Mouse (Mus musculus) adrenal gland, adult 8-10 months (tissue): ENCODE measurements at regions not wholly inside any gene's neighbourhood (a gene's known extent, or its start where the extent isn't known, plus 50 kb on each side); places are given as distances from the start of the nearest gene placed in this dataset.
A peak's percentile ranks its signal among the peaks of the same experiment; 100 is the strongest.
"Not testable (repeated sequence)": the region's sequence is repeated elsewhere in the genome, so short reads cannot be mapped to it uniquely, and the experiment has no call there.

Source experiments
- DNase-seq: peaks from one replicate; pipeline ENCODE4 v3.0.0; 2022

- no peak for DNase-seq
These were observed 53.2 kb upstream of the Dazl start for GRCm38 (mm10) chr17:50346451-50347192.

DNA sequence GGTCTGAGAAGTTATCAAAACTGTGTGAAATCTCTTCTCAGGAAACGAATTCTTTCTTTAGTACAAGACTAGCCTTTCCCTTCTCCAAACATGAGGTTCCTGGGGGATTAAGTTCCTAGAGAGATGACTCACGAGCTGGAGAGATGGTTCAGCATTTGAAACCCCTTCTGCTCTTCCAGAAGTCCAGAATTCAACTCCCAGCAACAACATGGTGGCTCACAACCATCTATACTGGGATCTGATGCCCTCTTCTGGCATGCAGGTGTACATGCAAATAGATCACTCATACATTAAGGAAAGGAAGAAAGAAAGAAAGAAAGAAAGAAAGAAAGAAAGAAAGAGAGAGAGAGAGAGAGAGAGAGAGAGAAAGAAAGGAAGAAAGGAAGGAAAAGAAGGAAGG, 60.4 kb upstream of the Dazl start:
- not testable (repeated sequence) for DNase-seq

- DNase-seq: no peak
These were observed 60.9 kb upstream of the Dazl start for GRCm38 (mm10) chr17:50354357-50354756.

DNA sequence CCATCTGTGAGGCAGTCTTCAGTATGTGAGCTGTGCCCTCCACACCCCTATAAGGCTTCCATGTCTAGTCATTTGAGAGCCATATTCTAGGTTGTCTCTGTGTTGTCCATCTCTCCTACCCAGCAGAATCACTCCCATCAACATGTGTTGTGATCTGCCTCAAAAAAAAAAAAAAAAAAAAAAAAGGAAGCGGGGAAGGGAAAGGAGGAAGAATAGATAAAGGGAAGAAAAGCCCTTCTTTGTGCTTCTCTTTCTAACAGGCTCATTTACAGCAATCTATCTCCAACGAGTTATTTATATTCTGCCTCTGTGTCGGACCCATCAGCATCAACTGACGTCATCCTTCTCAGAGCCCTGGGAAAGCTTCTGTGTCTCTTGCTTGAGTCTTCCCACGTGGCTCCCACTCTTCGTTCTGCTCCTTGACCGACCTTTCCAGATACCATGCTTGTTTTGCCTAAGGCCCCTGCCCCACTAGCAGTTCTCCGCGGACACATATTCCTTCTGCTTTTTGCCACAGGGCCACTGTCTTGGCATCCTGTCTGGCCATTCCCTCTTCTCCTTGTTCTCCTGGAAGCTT, 68.3 kb upstream of the Dazl start:
- no peak for DNase-seq

- DNase-seq: no peak
These were observed 72.0 kb upstream of the Dazl start for GRCm38 (mm10) chr17:50365396-50365795.

- DNase-seq: no peak
These were observed 72.7 kb upstream of the Dazl start for GRCm38 (mm10) chr17:50366181-50366580.

DNA sequence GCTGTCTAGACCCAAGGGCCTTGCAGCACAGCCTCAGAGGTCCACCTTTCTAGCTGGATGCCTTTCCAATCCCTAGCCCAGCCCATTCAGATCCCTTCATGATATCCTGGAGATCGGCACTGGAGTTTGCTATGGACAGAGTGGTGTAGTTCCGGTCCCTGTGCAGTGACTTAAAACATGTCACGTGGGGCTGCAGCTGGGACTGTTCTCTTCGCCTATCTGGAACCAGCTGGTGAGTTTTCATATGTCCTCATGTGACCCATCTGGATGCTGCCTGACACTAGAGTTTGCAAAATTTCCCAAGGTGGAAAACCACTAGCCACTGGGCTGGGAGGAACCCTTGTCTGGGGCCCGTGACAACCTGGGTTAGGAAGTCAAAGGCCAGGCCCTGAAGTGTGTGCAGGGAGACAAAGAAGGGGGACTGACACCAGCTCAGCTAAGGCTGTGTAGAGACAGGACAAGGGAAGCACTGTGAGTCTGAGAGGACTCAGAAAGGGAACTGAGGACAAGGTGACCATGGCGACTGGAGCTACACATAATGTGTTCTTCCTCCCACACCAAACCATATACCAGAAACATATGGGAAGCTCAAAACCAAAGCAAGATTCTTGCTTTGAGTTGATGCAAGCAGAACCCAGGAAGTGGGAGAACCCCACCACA, 75.9 kb upstream of the Dazl start:
- no peak for DNase-seq

GRCm38 (mm10) chr17:50370484-50370883, 77.0 kb upstream of the Dazl start:
- DNase-seq: no peak

DNA sequence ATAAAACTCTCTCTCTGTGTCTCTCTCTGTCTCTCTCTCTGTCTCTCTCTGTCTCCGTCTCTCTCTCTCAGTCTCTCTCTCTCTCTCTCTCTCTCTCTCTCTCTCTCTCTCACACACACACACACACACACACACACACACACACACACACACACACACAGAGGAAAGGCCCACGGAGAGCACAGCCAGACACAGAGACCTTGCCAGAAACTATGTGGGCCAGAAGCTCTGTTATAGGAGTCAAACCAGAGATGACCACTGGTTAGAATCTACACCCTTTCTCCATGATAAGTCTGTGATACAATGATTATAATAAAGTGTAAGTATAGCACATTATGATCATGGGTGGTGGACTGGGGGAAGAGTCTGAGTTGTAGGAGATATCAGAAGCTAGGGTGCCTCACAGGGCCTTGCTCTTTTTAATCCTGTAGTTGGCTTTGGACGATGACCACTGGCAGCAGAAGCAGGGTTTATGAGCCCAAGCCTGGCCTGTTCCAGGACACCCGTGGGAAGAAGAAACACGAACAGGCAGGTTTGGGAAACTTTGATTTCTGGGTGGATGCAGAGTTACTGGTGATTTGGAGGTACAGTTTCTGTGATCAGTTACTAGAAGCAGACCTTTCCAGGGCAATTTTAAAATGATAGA, 80.2 kb upstream of the Dazl start:
- no peak for DNase-seq

- no peak for DNase-seq
These were observed 82.0 kb upstream of the Dazl start for GRCm38 (mm10) chr17:50375465-50375864.

GRCm38 (mm10) chr17:50376708-50377107, 83.3 kb upstream of the Dazl start:
- no peak for DNase-seq

GRCm38 (mm10) chr17:50378141-50378727, 84.8 kb upstream of the Dazl start:
- no peak for DNase-seq

- DNase-seq: no peak
These were observed 95.6 kb upstream of the Dazl start for GRCm38 (mm10) chr17:50388715-50389710.

DNA sequence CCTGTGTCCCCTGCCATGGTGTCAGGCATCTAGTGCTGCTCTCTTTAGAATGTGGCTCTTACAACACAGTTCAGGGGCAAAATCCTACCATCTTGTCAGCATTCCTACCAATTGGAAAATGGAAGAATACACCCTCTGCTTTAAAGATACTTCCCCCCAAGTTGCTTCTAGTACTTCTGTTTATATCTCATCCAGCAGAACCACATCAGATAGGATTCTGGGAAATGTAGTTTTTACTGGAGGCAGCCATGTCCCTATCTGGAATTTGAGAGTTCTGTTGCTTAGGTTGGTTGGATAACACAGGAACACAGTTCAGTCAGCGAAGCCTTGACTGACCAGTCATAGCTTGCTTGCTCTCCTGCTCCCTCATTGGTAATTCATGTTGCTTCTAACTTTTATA, 96.7 kb upstream of the Dazl start:
- DNase-seq: no peak

DNA sequence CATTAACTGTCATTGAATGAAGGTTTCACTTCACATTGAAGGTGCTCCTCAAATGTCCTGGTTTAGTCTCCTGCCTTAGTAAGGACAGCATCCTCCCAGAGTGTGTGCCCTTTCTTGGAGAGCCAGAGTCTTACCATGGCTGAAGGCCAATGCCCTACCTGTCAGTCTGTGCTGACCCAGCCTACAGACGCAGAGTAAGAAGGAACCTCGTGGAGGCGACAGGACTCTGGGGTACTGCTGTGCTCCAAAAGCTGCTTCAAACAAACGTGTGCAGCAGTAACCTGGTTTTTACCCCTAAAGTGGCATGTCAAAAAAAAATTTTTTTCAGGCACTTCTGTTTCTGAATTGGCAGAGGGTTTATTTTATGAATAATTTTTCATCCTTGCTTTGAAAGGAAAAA, 97.8 kb upstream of the Dazl start:
- no peak for DNase-seq

- DNase-seq: no peak
These were observed 98.6 kb upstream of the Dazl start for GRCm38 (mm10) chr17:50391996-50392395.

GRCm38 (mm10) chr17:50392428-50392827, 99.0 kb upstream of the Dazl start:
- no peak for DNase-seq

DNA sequence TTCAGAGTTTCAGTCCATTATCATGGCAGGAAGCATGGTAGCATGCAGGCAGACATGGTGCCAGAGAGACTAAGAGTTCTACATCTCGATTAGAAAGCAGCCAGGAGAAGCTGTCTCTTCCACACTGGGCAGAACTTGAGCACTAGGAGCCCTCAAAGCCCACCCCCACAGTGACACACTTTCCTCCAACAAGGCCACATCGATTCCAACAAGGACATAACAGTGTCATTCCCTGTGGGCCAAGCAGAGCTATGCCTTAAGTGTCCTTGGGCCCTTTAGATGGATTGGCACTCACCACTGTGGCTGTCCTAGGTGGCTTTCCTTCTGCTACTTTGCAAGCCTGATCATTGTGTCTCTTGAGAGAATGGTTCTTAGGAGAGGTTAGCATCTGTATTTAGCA, 99.5 kb upstream of the Dazl start:
- DNase-seq: peak; percentile 46

GRCm38 (mm10) chr17:50393698-50394097, 100.3 kb upstream of the Dazl start:
- DNase-seq: peak; percentile 66

DNA sequence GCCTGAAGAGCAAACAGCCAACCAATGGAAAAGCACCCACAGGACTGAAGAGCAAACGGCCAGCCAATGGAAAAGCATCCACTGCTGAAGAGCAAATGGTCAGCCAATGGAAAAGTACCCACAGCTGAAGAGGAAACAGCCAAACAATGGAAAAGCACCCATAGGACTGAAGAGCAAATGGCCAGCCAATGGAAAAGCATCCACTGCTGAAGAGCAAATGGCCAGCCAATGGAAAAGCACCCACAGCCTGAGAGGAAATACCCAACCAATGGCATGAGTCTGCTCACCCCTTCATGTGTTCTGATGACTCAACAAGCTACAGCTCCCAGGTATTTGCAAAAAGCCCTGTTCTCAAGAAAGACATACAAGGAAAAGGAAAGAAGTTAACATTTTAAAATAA, 101.4 kb upstream of the Dazl start:
- no peak for DNase-seq

GRCm38 (mm10) chr17:50395669-50396068, 102.2 kb upstream of the Dazl start:
- DNase-seq: no peak

GRCm38 (mm10) chr17:50397324-50397723, 103.9 kb upstream of the Dazl start:
- no peak for DNase-seq
